Mouse (Mus musculus) lung, embryonic 16.5 days (tissue): Measurements from ENCODE around the gene Pkd1l2. TPM values are rescaled to one million over a fixed set of nuclear protein-coding genes. Genes with fewer than 3 reads are reported as not detected.

ENCODE experiments used
- ATAC-seq: fragments of 200-750 bp; cut with Nextera tagmentation; 2 replicates; pipeline ENCODE4 v1.8.0; 2017; ENCODE audit warnings: low read depth, mild to moderate bottlenecking, moderate library complexity
- H3K27ac ChIP-seq: fragments of 300-500 bp; sonication (generic); 2 replicates; pipeline ENCODE4 v1.5.1; 2014; ENCODE audit warnings: mild to moderate bottlenecking, control low read depth, low read length
- H3K27me3 ChIP-seq: fragments of 300-500 bp; sonication (generic); 2 replicates; pipeline ENCODE4 v1.6.1; 2014; ENCODE audit warnings: low read depth, low read length, mixed read lengths; ENCODE audit not compliant: control insufficient read depth, insufficient read depth
- H3K36me3 ChIP-seq: fragments of 300-500 bp; sonication (generic); 2 replicates; pipeline ENCODE4 v1.6.1; 2014; ENCODE audit warnings: low read length; ENCODE audit not compliant: control insufficient read depth, insufficient read depth
- H3K4me1 ChIP-seq: fragments of 300-500 bp; sonication (generic); replicated peaks from 2 replicates; pipeline ENCODE4 v1.6.1; 2014; ENCODE audit warnings: low read length, mixed read lengths; ENCODE audit not compliant: control insufficient read depth, insufficient read depth
- H3K4me2 ChIP-seq: fragments of 300-500 bp; sonication (generic); 2 replicates; pipeline ENCODE4 v1.6.1; 2014; ENCODE audit warnings: low read depth, low read length, control low read depth
- H3K4me3 ChIP-seq: fragments of 300-500 bp; sonication (generic); 2 replicates; pipeline ENCODE4 v1.5.1; 2014; ENCODE audit warnings: mild to moderate bottlenecking, low read length, control low read depth
- H3K9ac ChIP-seq: fragments of 300-500 bp; sonication (generic); 2 replicates; pipeline ENCODE4 v1.6.1; 2014; ENCODE audit warnings: low read length, control low read depth
- H3K9me3 ChIP-seq: fragments of 300-500 bp; sonication (generic); 2 replicates; pipeline ENCODE4 v1.6.1; 2016; ENCODE audit warnings: low read length; ENCODE audit not compliant: control insufficient read depth
- WGBS: fragments of 180-500 bp; shearing (Covaris S2); extraction: QIAGEN DNeasy Blood & Tissue Kit; methylation state at CpG from one replicate; pipeline ENCODE4 v1.1.7; 2014; 5-methylcytosine and 5-hydroxymethylcytosine counted together
- polyA plus RNA-seq: library from polyadenylated mRNA; unstranded; fragments of >200 nt; fragmentation: Nextera tagmentation; extraction: Ambion mirVana; gene quantifications from 2 replicates; pipeline ENCODE4 v1.2.1, GENCODE M21; 2015

Gene Pkd1l2
- polyA plus RNA-seq, 1 experiment from 2014 or later: not detected

DNA sequence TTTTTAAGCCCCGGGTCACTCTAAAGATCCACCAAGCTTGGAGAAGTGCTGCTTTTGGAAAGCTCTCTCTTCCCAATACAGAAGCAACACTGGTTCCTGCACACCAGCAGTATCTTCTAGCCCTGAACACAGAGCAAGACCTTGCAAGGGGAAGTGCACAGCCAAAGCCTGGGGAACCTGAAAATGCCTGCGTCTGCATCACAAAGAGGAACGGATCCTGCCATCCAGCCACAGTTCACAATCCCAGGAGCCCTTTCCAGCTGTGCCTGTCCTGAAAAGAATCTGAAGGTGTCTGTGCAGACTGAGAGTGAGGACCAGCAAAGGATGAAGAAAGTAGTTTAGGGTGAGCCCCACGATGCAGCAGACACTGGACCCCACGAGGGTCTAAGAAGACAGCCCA is 107.2 kb downstream of the Pkd1l2 start:
- no peaks in the 10 kb centered on the region for H3K27me3 ChIP-seq
- no peak overlapping the region for H3K27ac ChIP-seq
- H3K4me2 ChIP-seq: no peak overlapping the region
- no peaks in the 10 kb centered on the region for H3K9me3 ChIP-seq
- H3K9ac ChIP-seq: no peak overlapping the region
- ATAC-seq: no peak
- 37% methylated on average over 5 of the region's 5 CpGs for WGBS
- no peaks in the 10 kb centered on the region for H3K36me3 ChIP-seq
- peaks cover 10% of the 10 kb centered on the region; the same call in 1 of the 2 replicates for H3K4me1 ChIP-seq
- H3K4me3 ChIP-seq: no peak overlapping the region

DNA sequence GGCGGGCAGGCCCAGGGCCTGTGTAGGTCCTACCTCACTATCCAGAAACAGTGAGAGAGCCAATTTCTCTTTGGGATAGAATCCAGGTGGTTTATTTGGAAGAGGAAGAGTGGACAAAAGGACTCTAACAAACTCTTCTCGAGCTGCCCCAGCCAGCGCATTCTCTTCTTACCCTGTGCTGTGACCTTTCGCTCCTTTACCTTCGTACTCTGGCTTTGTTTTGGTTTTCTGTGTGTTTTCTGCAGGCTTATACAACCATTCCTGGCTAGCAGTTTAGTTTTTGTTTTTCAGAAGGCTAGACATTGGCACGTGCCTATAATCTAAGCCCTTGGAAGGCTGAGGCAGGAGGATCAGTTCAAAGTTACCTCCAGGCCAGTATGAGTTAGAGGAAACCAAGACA is 112.7 kb downstream of the Pkd1l2 start:
- Histone ChIP-seq H3K4me1 (no peaks in the 10 kb centered on the region), H3K27me3 (no peaks in the 10 kb centered on the region), H3K9ac (no peak overlapping the region), H3K27ac (no peak overlapping the region), H3K9me3 (no peaks in the 10 kb centered on the region), H3K4me2 (no peak overlapping the region), H3K4me3 (no peak overlapping the region), H3K36me3 (no peaks in the 10 kb centered on the region)
- 77% methylated on average over 6 of the region's 6 CpGs for WGBS
- no peak for ATAC-seq

DNA sequence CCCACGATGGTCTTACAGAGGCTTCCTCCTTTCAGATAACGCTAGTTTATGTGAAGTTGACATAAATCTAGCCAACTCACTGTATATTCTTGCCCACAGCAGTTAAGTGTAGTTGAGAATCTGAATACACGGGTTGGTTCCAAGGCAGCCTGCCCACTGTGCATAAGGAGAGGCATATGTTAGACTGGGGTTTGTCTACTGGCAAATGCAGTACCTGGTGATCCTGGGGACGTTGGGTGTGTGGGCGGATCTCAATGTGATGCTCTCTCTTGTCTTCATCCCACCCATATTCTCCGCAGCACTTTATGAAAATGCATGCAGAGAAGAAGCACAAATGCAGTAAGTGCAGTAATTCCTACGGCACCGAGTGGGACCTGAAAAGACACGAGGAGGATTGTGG is 127.8 kb downstream of the Pkd1l2 start:
- no peak for ATAC-seq
- WGBS: 90% methylated on average over 9 of the region's 9 CpGs
- Histone ChIP-seq H3K9me3 (no peaks in the 10 kb centered on the region), H3K36me3 (peaks cover 38% of the 10 kb centered on the region), H3K4me2 (no peak overlapping the region), H3K27me3 (no peaks in the 10 kb centered on the region), H3K4me3 (no peak overlapping the region), H3K4me1 (peaks cover 11% of the 10 kb centered on the region), H3K27ac (no peak overlapping the region), H3K9ac (no peak overlapping the region)

DNA sequence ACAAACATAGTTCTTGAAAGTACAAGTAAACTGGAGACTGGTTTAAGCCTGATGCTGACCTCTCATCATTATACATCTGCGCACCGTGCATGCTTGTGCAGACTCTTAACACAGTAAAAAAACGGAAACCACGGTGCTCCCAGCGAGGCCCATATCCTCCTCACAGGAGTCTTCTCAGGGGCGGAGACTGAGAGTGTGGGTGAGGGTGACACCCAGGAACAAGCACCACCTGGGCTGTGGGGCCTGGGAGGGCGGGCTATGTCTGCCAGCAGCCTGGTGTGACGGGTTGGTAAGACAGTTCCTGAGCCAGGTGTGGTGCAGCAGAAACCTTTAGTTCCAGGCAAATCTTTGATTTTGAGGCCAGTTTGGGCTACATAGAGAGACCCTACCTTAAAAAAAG is 129.8 kb downstream of the Pkd1l2 start:
- Histone ChIP-seq H3K27me3 (no peaks in the 10 kb centered on the region), H3K4me1 (peaks cover 13% of the 10 kb centered on the region), H3K36me3 (peaks cover 30% of the 10 kb centered on the region), H3K4me2 (no peak overlapping the region), H3K9me3 (no peaks in the 10 kb centered on the region), H3K4me3 (no peak overlapping the region), H3K27ac (peak overlapping the region; percentile 90), H3K9ac (no peak overlapping the region)
- ATAC-seq: peak; percentile 31; the same call in 1 of the 2 replicates
- 71% methylated on average over 8 of the region's 8 CpGs for WGBS

DNA sequence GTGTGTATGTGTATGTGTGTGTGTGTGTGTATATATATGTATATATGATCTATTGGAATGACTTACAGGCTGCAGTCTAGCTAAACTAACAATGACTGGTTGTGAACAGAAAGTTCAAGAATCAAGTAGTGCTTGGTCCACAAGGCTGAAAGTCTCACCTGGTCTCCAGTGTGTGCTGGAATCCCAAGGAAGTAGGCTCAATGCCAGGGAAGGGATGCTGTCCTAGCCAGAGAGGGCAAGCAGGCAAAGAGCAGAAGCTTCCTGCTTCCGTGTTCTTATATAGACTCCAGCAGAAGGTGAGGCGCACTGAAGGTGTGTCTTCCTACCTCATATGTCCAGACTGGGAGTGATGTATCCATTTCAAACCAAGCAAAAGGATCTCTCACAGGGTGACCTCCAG is 130.5 kb downstream of the Pkd1l2 start:
- Histone ChIP-seq H3K4me1 (peaks cover 16% of the 10 kb centered on the region), H3K27me3 (no peaks in the 10 kb centered on the region), H3K9ac (no peak overlapping the region), H3K4me2 (no peak overlapping the region), H3K9me3 (no peaks in the 10 kb centered on the region), H3K27ac (peak overlapping the region; percentile 90), H3K36me3 (peaks cover 26% of the 10 kb centered on the region), H3K4me3 (no peak overlapping the region)
- peak; percentile 75 for ATAC-seq
- 75% methylated on average over 2 of the region's 2 CpGs for WGBS

DNA sequence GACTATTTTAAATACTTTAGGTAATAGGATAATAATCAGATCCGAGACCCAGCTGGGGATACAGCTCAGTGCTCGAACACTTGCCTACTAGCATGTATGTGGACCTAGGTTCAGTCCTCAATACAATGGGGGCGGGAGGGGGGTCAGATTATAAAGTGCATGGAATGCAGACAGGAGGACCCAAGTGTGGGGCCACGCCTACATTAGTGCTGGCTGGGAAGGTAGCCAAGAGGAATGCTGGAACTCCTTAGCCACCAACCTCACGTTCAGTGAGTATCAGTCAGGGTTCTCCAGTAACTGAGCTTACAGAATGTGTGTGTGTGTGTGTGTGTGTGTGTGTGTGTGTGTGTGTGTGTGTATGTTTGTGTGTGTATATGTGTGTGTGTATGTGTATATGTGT is 130.9 kb downstream of the Pkd1l2 start:
- Histone ChIP-seq H3K4me3 (no peak overlapping the region), H3K4me1 (peaks cover 20% of the 10 kb centered on the region), H3K27me3 (no peaks in the 10 kb centered on the region), H3K9me3 (no peaks in the 10 kb centered on the region), H3K4me2 (no peak overlapping the region), H3K9ac (no peak overlapping the region), H3K36me3 (peaks cover 23% of the 10 kb centered on the region), H3K27ac (peak overlapping the region; percentile 90)
- WGBS: 35% methylated on average over 5 of the region's 5 CpGs
- ATAC-seq: peak; percentile 90

DNA sequence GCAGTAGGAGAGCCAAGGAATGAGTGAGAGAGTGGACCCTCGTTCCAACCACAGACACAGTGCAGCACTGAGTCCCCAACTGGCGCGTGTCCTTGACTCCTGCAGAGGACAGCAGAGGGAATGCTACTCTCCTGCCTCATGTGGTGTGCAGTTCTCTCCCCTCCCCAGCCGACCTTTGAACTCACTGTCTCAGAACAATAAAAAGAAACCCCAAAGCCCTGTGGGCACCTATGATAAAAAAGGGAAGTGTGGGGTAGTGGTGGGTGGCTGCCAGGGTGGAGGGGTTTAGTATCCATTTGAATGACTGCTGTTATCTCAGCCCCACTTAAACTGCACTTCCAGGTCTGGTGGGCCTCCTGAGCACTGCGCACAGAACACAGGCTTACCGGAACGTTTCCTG is 134.7 kb downstream of the Pkd1l2 start:
- 72% methylated on average over 7 of the region's 7 CpGs for WGBS
- Histone ChIP-seq H3K4me2 (no peak overlapping the region), H3K27me3 (no peaks in the 10 kb centered on the region), H3K36me3 (no peaks in the 10 kb centered on the region), H3K9ac (no peak overlapping the region), H3K9me3 (no peaks in the 10 kb centered on the region), H3K27ac (peak overlapping the region; percentile 36), H3K4me1 (peaks cover 42% of the 10 kb centered on the region), H3K4me3 (no peak overlapping the region)
- no peak for ATAC-seq

DNA sequence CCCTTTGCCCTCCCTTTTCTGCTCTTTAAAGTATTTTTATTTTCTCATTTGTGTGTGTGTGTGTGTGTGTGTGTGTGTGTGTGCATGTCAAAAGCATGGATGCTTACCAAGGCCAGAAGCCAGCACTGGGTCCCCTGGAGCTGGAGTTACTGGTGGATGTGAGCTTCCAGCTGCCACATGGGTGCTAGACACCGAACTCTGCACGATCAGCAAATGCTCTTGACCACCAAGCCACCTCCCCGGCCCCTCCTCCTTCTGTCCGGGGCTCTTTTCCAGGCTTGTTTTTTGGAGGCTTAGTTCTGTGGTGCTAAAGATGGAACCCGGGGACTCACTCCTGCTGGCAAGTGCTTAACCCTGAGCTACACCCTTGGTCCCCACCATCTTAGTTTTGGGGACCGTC is 135.4 kb downstream of the Pkd1l2 start:
- 0 out of 2 replicates have a peak overlapping the region, but pooled peaks have one; percentile 0 for H3K4me3 ChIP-seq
- H3K9ac ChIP-seq: no peak overlapping the region
- H3K36me3 ChIP-seq: no peaks in the 10 kb centered on the region
- ATAC-seq: no peak
- peak overlapping the region; percentile 35 for H3K4me2 ChIP-seq
- peak overlapping the region; percentile 33; the same call in 1 of the 2 replicates for H3K27ac ChIP-seq
- no peaks in the 10 kb centered on the region for H3K27me3 ChIP-seq
- peaks cover 38% of the 10 kb centered on the region for H3K4me1 ChIP-seq
- 70% methylated on average over 6 of the region's 6 CpGs for WGBS
- no peaks in the 10 kb centered on the region for H3K9me3 ChIP-seq

DNA sequence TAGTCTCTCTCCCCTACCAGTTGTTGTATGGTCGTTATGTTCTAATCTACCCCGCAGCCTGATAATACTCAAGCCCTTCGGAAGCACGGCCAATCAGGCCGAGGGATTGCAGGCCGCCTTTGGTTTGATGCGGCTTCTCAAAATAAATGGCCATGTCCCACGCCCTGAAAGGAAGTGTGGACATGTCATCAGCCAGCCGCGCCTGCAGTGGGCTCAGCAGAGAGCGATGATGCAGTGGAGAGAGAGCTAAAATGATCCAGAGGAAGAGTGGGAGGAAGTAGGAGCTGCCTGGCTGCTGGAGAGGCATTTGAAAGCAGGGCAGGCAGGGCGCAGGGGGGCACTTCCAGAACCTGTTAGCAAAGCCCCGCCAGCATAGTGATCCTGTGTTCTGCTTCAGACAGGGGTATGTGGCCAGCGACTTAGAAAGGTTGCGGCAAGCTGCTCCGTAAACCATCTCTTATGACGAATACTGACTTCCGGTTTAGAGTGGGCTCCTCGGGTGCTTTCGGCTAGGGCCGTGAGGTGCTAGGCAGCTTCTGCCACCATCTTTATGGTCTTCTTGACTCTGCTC is 135.9 kb downstream of the Pkd1l2 start:
- WGBS: 56% methylated on average over 21 of the region's 21 CpGs
- Histone ChIP-seq H3K9ac (no peak overlapping the region), H3K27me3 (no peaks in the 10 kb centered on the region), H3K4me3 (peak overlapping the region; percentile 0; the same call in 1 of the 2 replicates), H3K4me2 (peak overlapping the region; percentile 35), H3K27ac (peak overlapping the region; percentile 33; the same call in 1 of the 2 replicates), H3K4me1 (peaks cover 36% of the 10 kb centered on the region), H3K9me3 (no peaks in the 10 kb centered on the region), H3K36me3 (no peaks in the 10 kb centered on the region)
- ATAC-seq: no peak
